Mouse (Mus musculus): ENCODE results near the gene Jade1. TPM values are rescaled to one million over a fixed set of nuclear protein-coding genes. Genes with fewer than 3 reads are reported as not detected.

Gene Jade1
- polyA plus RNA-seq, 1 experiment from 2014 or later, result 19.6 TPM

DNA sequence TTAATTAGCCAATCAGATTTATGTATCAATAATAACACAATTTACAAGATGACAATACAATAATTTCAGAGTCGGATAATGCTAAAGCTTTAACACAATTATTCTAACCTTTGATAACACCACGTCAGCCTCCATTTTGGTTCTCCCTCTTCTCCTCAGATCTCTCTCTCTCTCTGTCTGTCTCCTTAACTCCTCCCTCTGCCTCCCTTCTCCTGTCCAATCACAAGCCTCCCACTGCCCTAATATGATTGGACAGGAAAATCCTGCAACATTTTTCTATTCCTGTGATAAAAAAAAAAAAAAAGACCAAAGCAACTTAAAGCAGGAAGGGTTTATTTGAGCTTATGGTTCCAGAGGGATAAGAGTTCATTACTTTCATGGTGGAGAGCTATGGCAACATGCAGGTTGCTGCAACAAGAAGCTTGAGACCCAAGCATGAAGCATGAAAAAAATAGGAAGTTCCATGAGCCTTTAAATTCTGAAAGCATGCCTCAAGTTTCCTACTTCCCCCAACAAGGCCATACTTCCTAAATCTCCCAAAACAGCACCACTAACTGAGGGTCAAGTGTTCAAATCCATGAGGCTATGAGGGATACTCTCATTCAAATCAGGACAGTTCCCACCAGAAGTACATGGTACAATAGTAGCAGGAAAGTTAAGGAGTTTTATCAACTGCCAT lies 27.1 kb upstream of the Jade1 start:
- WGBS, result 89% methylated on average over 2 of the region's 2 CpGs
- DNase-seq (ENCODE audit: extremely low spot score, low spot score), result no peak
- H3K4me3 ChIP-seq, result no peak overlapping the region

DNA sequence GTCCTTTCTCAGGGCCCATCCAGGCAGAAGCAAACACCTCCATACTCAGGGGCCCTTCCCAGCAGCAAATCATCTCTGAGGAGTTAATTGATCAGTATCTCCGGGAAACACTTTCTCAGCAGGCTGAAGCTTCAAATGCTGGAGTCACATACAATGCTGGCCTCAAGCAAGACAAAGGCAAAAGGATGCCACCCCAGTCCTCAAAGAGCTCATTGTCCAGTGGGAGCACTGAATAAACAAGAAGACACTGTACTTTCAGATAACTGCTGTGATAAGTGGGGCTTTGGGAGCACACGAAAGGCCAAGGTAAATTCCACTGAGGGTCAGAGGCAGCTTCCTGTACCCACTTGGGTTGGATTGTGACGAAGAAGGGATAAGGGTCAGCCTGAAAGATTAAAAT lies 25.4 kb upstream of the Jade1 start:
- H3K4me3 ChIP-seq, result no peak overlapping the region
- H3K27me3 ChIP-seq (ENCODE audit: poor library complexity, severe bottlenecking), result no peaks in the 10 kb centered on the region
- 61% methylated on average over 3 of the region's 3 CpGs for WGBS
- no peak overlapping the region for H3K27ac ChIP-seq
- no peaks in the 10 kb centered on the region for H3K9me3 ChIP-seq
- H3K36me3 ChIP-seq (replicated peaks), result no peaks in the 10 kb centered on the region
- DNase-seq (ENCODE audit: extremely low spot score, low spot score), result no peak
- H3K4me1 ChIP-seq, result peaks cover 20% of the 10 kb centered on the region

More for the DNA sequence above, 27.1 kb upstream of the Jade1 start:
- Histone ChIP-seq H3K36me3 (replicated peaks) (no peaks in the 10 kb centered on the region), H3K9me3 (no peaks in the 10 kb centered on the region), H3K4me1 (peaks cover 17% of the 10 kb centered on the region), H3K27me3 (ENCODE audit: poor library complexity, severe bottlenecking) (no peaks in the 10 kb centered on the region), H3K27ac (no peak overlapping the region)

DNA sequence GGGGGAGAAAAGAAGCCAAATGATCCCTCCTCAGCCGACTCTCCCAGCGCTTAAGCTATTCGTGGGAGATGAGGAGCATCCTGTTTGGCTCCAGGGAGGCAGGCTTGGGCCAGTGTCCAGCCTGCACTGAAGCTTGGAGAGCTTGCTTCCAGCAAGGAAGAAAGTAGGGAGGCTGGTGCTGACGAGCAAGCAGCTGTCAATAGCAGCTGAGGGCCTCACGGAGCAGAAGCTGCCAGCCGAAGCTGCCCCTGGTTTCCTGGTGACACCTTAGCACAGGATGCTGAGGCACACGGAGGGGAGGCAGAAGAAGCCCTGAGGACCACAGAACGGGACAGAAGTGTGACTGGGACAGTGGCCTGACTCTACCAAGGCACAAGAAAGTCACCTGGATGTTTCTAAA lies 24.0 kb upstream of the Jade1 start:
- peaks cover 20% of the 10 kb centered on the region for H3K4me1 ChIP-seq
- H3K27me3 ChIP-seq (ENCODE audit: poor library complexity, severe bottlenecking), result no peaks in the 10 kb centered on the region
- 49% methylated on average over 8 of the region's 8 CpGs for WGBS
- DNase-seq (ENCODE audit: extremely low spot score, low spot score), result no peak
- no peaks in the 10 kb centered on the region for H3K9me3 ChIP-seq
- no peaks in the 10 kb centered on the region for H3K36me3 ChIP-seq (replicated peaks)
- no peak overlapping the region for H3K4me3 ChIP-seq
- no peak overlapping the region for H3K27ac ChIP-seq

DNA sequence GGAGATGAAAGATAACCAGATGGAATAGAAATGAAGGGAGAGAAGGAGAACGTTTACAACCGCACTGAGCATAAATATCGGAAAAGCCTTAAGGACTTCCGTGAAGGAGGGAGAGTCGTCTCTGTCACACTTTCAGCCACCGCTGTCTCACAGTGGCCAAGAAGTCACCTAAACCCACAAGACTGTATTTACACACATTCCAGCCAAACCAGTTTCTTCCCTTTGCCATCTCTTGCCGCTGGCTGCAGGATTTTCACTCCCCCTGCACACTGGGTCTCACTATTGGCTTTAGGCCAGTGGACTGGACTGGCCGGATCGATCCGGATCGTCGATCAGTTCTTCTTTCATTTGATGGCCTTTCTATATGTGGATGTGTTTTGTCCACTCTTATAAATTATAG lies 23.4 kb upstream of the Jade1 start:
- H3K27me3 ChIP-seq (ENCODE audit: poor library complexity, severe bottlenecking), result no peaks in the 10 kb centered on the region
- H3K4me3 ChIP-seq, result no peak overlapping the region
- no peak overlapping the region for H3K27ac ChIP-seq
- no peaks in the 10 kb centered on the region for H3K36me3 ChIP-seq (replicated peaks)
- no peak for DNase-seq (ENCODE audit: extremely low spot score, low spot score)
- 89% methylated on average over 12 of the region's 12 CpGs for WGBS
- H3K4me1 ChIP-seq, result peaks cover 20% of the 10 kb centered on the region
- H3K9me3 ChIP-seq, result no peaks in the 10 kb centered on the region

DNA sequence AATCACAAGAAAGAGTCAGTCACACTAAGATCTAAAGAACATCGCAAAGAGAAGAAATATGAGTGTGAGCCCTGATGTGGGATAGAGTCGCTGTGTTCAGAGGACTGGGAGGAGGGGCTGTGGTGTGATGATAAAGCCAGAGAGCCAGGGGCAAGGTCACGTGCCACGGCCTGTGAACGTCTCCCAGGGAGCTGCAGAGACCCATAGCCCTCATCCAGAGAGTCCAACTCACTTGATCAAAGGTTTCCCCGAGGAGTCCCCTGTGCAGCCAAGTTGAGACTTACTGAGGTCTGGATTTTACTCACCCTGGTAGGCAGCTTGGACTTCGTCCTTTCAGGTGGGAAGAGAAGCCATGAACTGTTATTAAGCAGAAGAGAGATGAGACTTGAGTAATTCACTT lies 21.9 kb upstream of the Jade1 start:
- no peaks in the 10 kb centered on the region for H3K27me3 ChIP-seq (ENCODE audit: poor library complexity, severe bottlenecking)
- 75% methylated on average over 7 of the region's 7 CpGs for WGBS
- no peaks in the 10 kb centered on the region for H3K36me3 ChIP-seq (replicated peaks)

GRCm38 (mm10) chr3:41537957-41538356 lies 17.6 kb upstream of the Jade1 start:
- no peaks in the 10 kb centered on the region for H3K27me3 ChIP-seq (ENCODE audit: poor library complexity, severe bottlenecking)
- no peak for DNase-seq (ENCODE audit: extremely low spot score, low spot score)
- H3K36me3 ChIP-seq (replicated peaks), result no peaks in the 10 kb centered on the region
- no peak overlapping the region for H3K4me3 ChIP-seq
- peaks cover 6% of the 10 kb centered on the region; the same call in 1 of the 2 replicates for H3K4me1 ChIP-seq
- no peaks in the 10 kb centered on the region for H3K9me3 ChIP-seq
- WGBS, result 100% methylated on average over 2 of the region's 2 CpGs
- no peak overlapping the region for H3K27ac ChIP-seq

More for the DNA sequence above, 21.9 kb upstream of the Jade1 start:
- Histone ChIP-seq H3K4me1 (peaks cover 20% of the 10 kb centered on the region), H3K4me3 (no peak overlapping the region), H3K9me3 (no peaks in the 10 kb centered on the region), H3K27ac (no peak overlapping the region)
- no peak for DNase-seq (ENCODE audit: extremely low spot score, low spot score)

DNA sequence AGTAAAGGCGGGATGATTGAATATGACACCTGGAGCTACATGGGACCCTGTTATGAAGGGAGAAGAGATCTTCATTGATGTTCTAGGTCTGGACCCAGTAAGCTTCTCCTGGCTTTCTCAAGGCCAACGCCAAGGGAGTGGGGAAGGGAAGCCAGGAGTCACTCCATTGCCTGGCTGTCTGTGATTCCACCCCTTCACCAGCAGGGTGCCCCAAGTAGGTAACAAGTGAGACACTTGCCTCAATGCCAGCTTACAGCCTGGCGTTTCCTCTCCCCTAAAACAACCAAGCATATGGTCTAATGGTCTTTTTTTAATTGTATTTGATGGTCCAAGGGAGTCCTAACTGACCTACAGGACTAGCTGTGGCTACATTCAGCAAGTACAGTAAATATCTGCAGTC lies 14.2 kb upstream of the Jade1 start:
- no peak for DNase-seq (ENCODE audit: extremely low spot score, low spot score)
- H3K4me3 ChIP-seq, result no peak overlapping the region
- no peak overlapping the region for H3K27ac ChIP-seq
- H3K36me3 ChIP-seq (replicated peaks), result no peaks in the 10 kb centered on the region
- no peaks in the 10 kb centered on the region for H3K9me3 ChIP-seq
- whole genome bisulfite sequencing, result 87% methylated on average over 3 of the region's 3 CpGs
- no peaks in the 10 kb centered on the region for H3K27me3 ChIP-seq (ENCODE audit: poor library complexity, severe bottlenecking)
- H3K4me1 ChIP-seq, result no peaks in the 10 kb centered on the region

DNA sequence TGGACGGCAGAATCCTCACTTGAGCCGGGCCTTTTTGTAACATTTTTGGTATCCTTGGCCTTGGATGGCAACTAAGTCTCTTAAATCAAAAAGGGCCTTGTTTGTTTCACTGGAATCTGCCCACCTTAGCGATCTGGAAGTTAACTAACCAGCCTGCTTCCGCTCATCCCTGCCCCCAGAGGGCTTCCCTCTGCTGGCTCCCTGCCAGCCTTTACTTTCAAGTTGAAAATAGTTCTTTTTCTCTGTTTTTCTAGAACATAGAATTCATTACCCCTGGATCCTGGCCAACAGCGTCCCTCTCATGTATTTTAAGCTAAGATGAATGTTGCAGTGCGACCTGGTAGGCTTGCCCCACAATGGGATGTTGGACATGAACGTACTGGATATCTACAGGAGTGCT lies 11.1 kb upstream of the Jade1 start:
- Histone ChIP-seq H3K36me3 (replicated peaks) (no peaks in the 10 kb centered on the region), H3K27ac (no peak overlapping the region), H3K9me3 (no peaks in the 10 kb centered on the region), H3K27me3 (ENCODE audit: poor library complexity, severe bottlenecking) (no peaks in the 10 kb centered on the region), H3K4me3 (no peak overlapping the region), H3K4me1 (no peaks in the 10 kb centered on the region)
- WGBS, result 75% methylated on average over 7 of the region's 7 CpGs
- DNase-seq (ENCODE audit: extremely low spot score, low spot score), result no peak

- Histone ChIP-seq H3K9me3 (no peaks in the 10 kb centered on the region), H3K27ac (no peak overlapping the region), H3K36me3 (replicated peaks) (no peaks in the 10 kb centered on the region), H3K4me3 (no peak overlapping the region), H3K4me1 (no peaks in the 10 kb centered on the region), H3K27me3 (ENCODE audit: poor library complexity, severe bottlenecking) (no peaks in the 10 kb centered on the region)
- 93% methylated on average over 5 of the region's 5 CpGs for WGBS
- DNase-seq (ENCODE audit: extremely low spot score, low spot score), result no peak
These were observed 8.2 kb upstream of the Jade1 start for GRCm38 (mm10) chr3:41547289-41547688.

GRCm38 (mm10) chr3:41548238-41548637 lies 7.3 kb upstream of the Jade1 start:
- H3K27ac ChIP-seq, result no peak overlapping the region
- no peaks in the 10 kb centered on the region for H3K9me3 ChIP-seq
- DNase-seq (ENCODE audit: extremely low spot score, low spot score), result no peak
- no peak overlapping the region for H3K4me3 ChIP-seq
- WGBS, result 87% methylated on average over 4 of the region's 4 CpGs
- H3K27me3 ChIP-seq (ENCODE audit: poor library complexity, severe bottlenecking), result no peaks in the 10 kb centered on the region
- H3K4me1 ChIP-seq, result no peaks in the 10 kb centered on the region
- no peaks in the 10 kb centered on the region for H3K36me3 ChIP-seq (replicated peaks)

DNA sequence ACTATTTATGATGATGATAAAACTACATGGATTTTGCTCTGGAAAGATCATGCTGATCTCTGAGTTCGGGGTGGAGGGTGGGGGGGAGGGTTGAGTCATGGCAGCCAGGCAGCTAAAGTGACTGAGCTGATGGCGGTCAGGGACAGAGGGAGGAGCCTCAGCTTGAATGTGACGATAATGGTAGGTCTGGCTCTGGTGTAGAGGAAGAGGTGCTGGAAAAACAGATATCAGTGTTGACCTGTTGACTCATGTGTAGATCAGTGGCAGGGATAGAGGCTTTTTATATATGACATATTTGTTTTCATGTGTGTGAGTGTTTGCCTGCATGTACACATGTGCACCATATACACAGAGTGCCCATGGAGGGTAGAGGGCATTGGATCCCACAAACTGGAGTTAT lies 3.9 kb upstream of the Jade1 start:
- H3K4me1 ChIP-seq, result no peaks in the 10 kb centered on the region
- WGBS, result 73% methylated on average over 3 of the region's 3 CpGs

DNA sequence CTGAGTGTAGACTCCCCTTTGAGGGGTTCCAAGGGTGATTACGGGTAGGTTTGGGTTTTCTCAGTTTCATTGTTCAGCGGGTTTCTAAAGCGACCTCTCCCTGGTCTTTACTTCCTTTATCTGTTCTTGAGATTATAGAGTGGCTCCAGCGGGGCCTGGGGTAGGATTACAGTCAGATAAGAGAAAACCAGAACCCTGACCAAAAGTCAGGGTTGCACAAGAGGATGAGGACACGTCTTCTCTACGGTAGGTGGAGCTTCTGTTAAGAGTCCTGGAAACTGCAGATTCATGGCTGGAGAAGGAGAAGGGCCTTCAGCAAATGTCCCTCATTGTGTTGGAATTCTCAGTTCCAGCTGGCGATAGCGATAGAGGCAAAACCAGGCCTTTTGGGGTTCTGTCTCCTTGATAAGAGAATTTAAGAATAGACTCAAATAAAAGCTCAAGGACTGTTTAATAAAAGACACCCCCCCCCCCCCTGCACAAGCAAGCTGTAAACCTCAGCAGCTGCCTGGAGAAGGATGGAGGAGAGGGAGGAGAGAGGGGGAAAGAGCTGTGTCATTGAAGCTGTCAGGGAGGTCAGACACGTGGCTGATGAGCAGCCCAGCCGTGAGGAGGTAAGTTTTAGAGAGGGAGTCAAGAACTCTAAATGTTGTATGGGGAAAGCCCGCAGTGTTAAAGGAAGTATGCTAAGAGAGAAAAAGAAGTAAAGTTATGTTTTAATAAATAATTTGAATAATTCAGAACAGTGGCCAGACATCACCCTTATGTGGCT lies 2.6 kb upstream of the Jade1 start:
- no peak overlapping the region for H3K27ac ChIP-seq
- H3K9me3 ChIP-seq, result peaks cover 14% of the 10 kb centered on the region; the same call in 1 of the 2 replicates
- no peaks in the 10 kb centered on the region for H3K27me3 ChIP-seq (ENCODE audit: poor library complexity, severe bottlenecking)
- no peaks in the 10 kb centered on the region for H3K4me1 ChIP-seq
- no peak overlapping the region for H3K4me3 ChIP-seq
- 79% methylated on average over 11 of the region's 11 CpGs for WGBS
- no peak for DNase-seq (ENCODE audit: extremely low spot score, low spot score)
- H3K36me3 ChIP-seq (replicated peaks), result no peaks in the 10 kb centered on the region

More for the DNA sequence above, 3.9 kb upstream of the Jade1 start:
- H3K27ac ChIP-seq, result no peak overlapping the region
- no peaks in the 10 kb centered on the region for H3K27me3 ChIP-seq (ENCODE audit: poor library complexity, severe bottlenecking)
- no peaks in the 10 kb centered on the region for H3K36me3 ChIP-seq (replicated peaks)
- peaks cover 11% of the 10 kb centered on the region; the same call in 1 of the 2 replicates for H3K9me3 ChIP-seq
- H3K4me3 ChIP-seq, result no peak overlapping the region
- DNase-seq (ENCODE audit: extremely low spot score, low spot score), result no peak

DNA sequence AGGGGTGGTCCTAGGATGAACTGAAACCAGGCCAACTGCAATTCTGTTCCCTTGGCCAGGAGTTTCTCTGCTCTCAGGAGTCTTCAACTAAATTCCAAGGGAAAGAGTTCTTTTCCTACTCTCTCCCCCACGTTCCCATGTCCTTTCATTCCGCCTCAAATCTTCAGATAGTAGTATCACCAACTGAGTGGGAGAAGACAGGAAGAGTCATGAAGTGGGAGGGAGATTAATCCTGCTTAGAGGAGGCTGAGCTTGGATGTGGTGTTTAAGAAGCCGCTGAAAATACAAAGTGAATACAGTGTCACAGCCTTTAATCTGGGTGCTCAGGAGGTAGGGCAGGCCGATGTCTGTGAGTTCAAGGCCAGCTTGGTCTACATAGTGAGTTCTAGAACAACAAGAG lies 1.9 kb upstream of the Jade1 start:
- no peak overlapping the region for H3K27ac ChIP-seq
- WGBS, result 85% methylated on average over 4 of the region's 4 CpGs
- H3K9me3 ChIP-seq, result peaks cover 14% of the 10 kb centered on the region; the same call in 1 of the 2 replicates
- H3K27me3 ChIP-seq (ENCODE audit: poor library complexity, severe bottlenecking), result no peaks in the 10 kb centered on the region
- no peak for DNase-seq (ENCODE audit: extremely low spot score, low spot score)
- no peak overlapping the region for H3K4me3 ChIP-seq
- no peaks in the 10 kb centered on the region for H3K4me1 ChIP-seq
- no peaks in the 10 kb centered on the region for H3K36me3 ChIP-seq (replicated peaks)

All from forebrain, embryonic 10.5 days (tissue).